Mouse (Mus musculus) stomach, embryonic 16.5 days (tissue): ENCODE results near the gene Abcd1. TPM values are rescaled to one million over a fixed set of nuclear protein-coding genes. Genes with fewer than 3 reads are reported as not detected.
A peak's percentile ranks its signal among the peaks of the same experiment; 100 is the strongest.

ENCODE experiments used
- ATAC-seq: fragments of 200-750 bp; cut with Nextera tagmentation; 2 replicates; pipeline ENCODE4 v1.8.0; 2017; ENCODE audit warnings: moderate number of reproducible peaks, moderate TSS enrichment; ENCODE audit not compliant: insufficient read depth, low FRiP score
- H3K27ac ChIP-seq: fragments of 300-500 bp; sonication (generic); 2 replicates; pipeline ENCODE4 v1.5.1; 2014; ENCODE audit warnings: low read length
- H3K27me3 ChIP-seq: fragments of 300-500 bp; sonication (generic); 2 replicates; pipeline ENCODE4 v1.6.1; 2014; ENCODE audit warnings: low read length, control low read depth, mixed read lengths; ENCODE audit not compliant: control insufficient read depth, insufficient read depth
- H3K36me3 ChIP-seq: fragments of 300-500 bp; sonication (generic); 2 replicates; pipeline ENCODE4 v1.6.1; 2014; ENCODE audit warnings: low read length; ENCODE audit not compliant: control insufficient read depth, insufficient read depth
- H3K4me1 ChIP-seq: fragments of 300-500 bp; sonication (generic); 2 replicates; pipeline ENCODE4 v1.6.1; 2014; ENCODE audit warnings: low read length, control low read depth, mixed read lengths; ENCODE audit not compliant: control insufficient read depth, insufficient read depth
- H3K4me2 ChIP-seq: fragments of 300-500 bp; sonication (generic); 2 replicates; pipeline ENCODE4 v1.6.1; 2014; ENCODE audit warnings: low read depth, low read length, mixed read lengths
- H3K4me3 ChIP-seq: fragments of 300-500 bp; sonication (generic); replicated peaks from 2 replicates; pipeline ENCODE4 v1.5.1; 2014; ENCODE audit warnings: mild to moderate bottlenecking, low read length
- H3K9ac ChIP-seq: fragments of 300-500 bp; sonication (generic); 2 replicates; pipeline ENCODE4 v1.6.1; 2014; ENCODE audit warnings: low read length
- H3K9me3 ChIP-seq: fragments of 300-500 bp; sonication (generic); replicated peaks from 2 replicates; pipeline ENCODE4 v1.6.1; 2016; ENCODE audit warnings: low read length, control low read depth; ENCODE audit not compliant: control insufficient read depth
- WGBS: fragments of 180-500 bp; shearing (Covaris S2); extraction: QIAGEN DNeasy Blood & Tissue Kit; methylation state at CpG from one replicate; pipeline ENCODE4 v1.1.7; 2014; 5-methylcytosine and 5-hydroxymethylcytosine counted together
- polyA plus RNA-seq: library from polyadenylated mRNA; unstranded; fragments of >200 nt; fragmentation: Nextera tagmentation; extraction: Ambion mirVana; gene quantifications from 2 replicates; pipeline ENCODE4 v1.2.1, GENCODE M21; 2015

Abcd1 gene
- 20.3 and 20.8 TPM in 2 replicates for polyA plus RNA-seq

- no peaks in the 10 kb centered on the region for H3K9me3 ChIP-seq
- peak within 1 kb of the TSS; percentile 76 for H3K9ac ChIP-seq
- no peaks in the 10 kb centered on the region for H3K36me3 ChIP-seq
- ATAC-seq = peak; percentile 95
- WGBS = 14% methylated on average over 43 of the region's 45 CpGs
- no peaks in the 10 kb centered on the region for H3K27me3 ChIP-seq
- H3K4me1 ChIP-seq = peaks cover 17% of the 10 kb centered on the region; the same call in 1 of the 2 replicates
- peak within 1 kb of the TSS; percentile 73 for H3K4me2 ChIP-seq
- H3K4me3 ChIP-seq = peak within 1 kb of the TSS; percentile 63
- peak within 1 kb of the TSS; percentile 88 for H3K27ac ChIP-seq
Observed at GRCm38 (mm10) chrX:73716109-73716661, at the start of gene Abcd1, which contains the start of gene Bcap31. Gene Abcd1, plus strand, starts transcription at chrX:73716597. Gene Bcap31, minus strand, starts transcription at chrX:73716175.

- Histone ChIP-seq H3K27ac (no peak overlapping the region), H3K4me2 (no peak overlapping the region), H3K9ac (no peak overlapping the region; the same call in 1 of the 2 replicates), H3K4me1 (peaks cover 9% of the 10 kb centered on the region), H3K4me3 (no peak overlapping the region), H3K27me3 (no peaks in the 10 kb centered on the region; the same call in 1 of the 2 replicates), H3K36me3 (no peaks in the 10 kb centered on the region), H3K9me3 (no peaks in the 10 kb centered on the region)
- 60% methylated on average over 4 of the region's 4 CpGs for WGBS
- ATAC-seq = peak; percentile 46; the same call in 1 of the 2 replicates
Observed at GRCm38 (mm10) chrX:73672031-73672431, 44.4 kb upstream of the Abcd1 start.

- Histone ChIP-seq H3K27ac (peak within 1 kb of the TSS; percentile 46), H3K4me1 (peaks cover 9% of the 10 kb centered on the region), H3K36me3 (no peaks in the 10 kb centered on the region), H3K4me2 (peak within 1 kb of the TSS; percentile 62), H3K9me3 (no peaks in the 10 kb centered on the region), H3K27me3 (no peaks in the 10 kb centered on the region; the same call in 1 of the 2 replicates), H3K4me3 (peak within 1 kb of the TSS; percentile 61), H3K9ac (peak within 1 kb of the TSS; percentile 80)
- 13% methylated on average over 40 of the region's 72 CpGs for WGBS
- peak; percentile 70 for ATAC-seq
Observed at GRCm38 (mm10) chrX:73672879-73673618, 43.3 kb upstream of the Abcd1 start, which contains the start of gene Slc6a8. Gene Slc6a8, plus strand, starts transcription at chrX:73673150.

- H3K4me1 ChIP-seq = peaks cover 9% of the 10 kb centered on the region
- H3K4me3 ChIP-seq = peak overlapping the region; percentile 61
- 9% methylated on average over 22 of the region's 42 CpGs for WGBS
- H3K27ac ChIP-seq = peak overlapping the region; percentile 46; the same call in 1 of the 2 replicates
- H3K36me3 ChIP-seq = no peaks in the 10 kb centered on the region
- H3K9me3 ChIP-seq = no peaks in the 10 kb centered on the region
- peak overlapping the region; percentile 62 for H3K4me2 ChIP-seq
- no peak for ATAC-seq
- no peaks in the 10 kb centered on the region; the same call in 1 of the 2 replicates for H3K27me3 ChIP-seq
- peak overlapping the region; percentile 80 for H3K9ac ChIP-seq
Observed at GRCm38 (mm10) chrX:73673619-73673967, 42.8 kb upstream of the Abcd1 start.

GRCm38 (mm10) chrX:73673968-73674661 is 42.3 kb upstream of the Abcd1 start:
- WGBS = 10% methylated on average over 20 of the region's 20 CpGs
- H3K4me3 ChIP-seq = peak overlapping the region; percentile 61
- H3K27ac ChIP-seq = no peak overlapping the region; the same call in 1 of the 2 replicates
- ATAC-seq = peak; percentile 16; the same call in 1 of the 2 replicates
- H3K9ac ChIP-seq = peak overlapping the region; percentile 80
- H3K36me3 ChIP-seq = no peaks in the 10 kb centered on the region
- peak overlapping the region; percentile 62 for H3K4me2 ChIP-seq
- peaks cover 9% of the 10 kb centered on the region for H3K4me1 ChIP-seq
- H3K9me3 ChIP-seq = no peaks in the 10 kb centered on the region
- H3K27me3 ChIP-seq = no peaks in the 10 kb centered on the region; the same call in 1 of the 2 replicates

- H3K27ac ChIP-seq = no peak overlapping the region
- no peak for ATAC-seq
- H3K36me3 ChIP-seq = no peaks in the 10 kb centered on the region
- peak overlapping the region; percentile 61 for H3K4me3 ChIP-seq
- H3K9ac ChIP-seq = no peak overlapping the region; the same call in 1 of the 2 replicates
- H3K4me2 ChIP-seq = peak overlapping the region; percentile 62
- 67% methylated on average over 2 of the region's 2 CpGs for WGBS
- H3K9me3 ChIP-seq = no peaks in the 10 kb centered on the region
- H3K27me3 ChIP-seq = no peaks in the 10 kb centered on the region; the same call in 1 of the 2 replicates
- H3K4me1 ChIP-seq = peaks cover 9% of the 10 kb centered on the region
Observed at GRCm38 (mm10) chrX:73675231-73675630, 41.2 kb upstream of the Abcd1 start.

GRCm38 (mm10) chrX:73676668-73677067 is 39.7 kb upstream of the Abcd1 start:
- no peak for ATAC-seq
- H3K27me3 ChIP-seq = no peaks in the 10 kb centered on the region; the same call in 1 of the 2 replicates
- no peaks in the 10 kb centered on the region for H3K9me3 ChIP-seq
- no peak overlapping the region for H3K4me3 ChIP-seq
- no peak overlapping the region for H3K4me2 ChIP-seq
- 97% methylated on average over 4 of the region's 4 CpGs for WGBS
- H3K36me3 ChIP-seq = no peaks in the 10 kb centered on the region
- no peak overlapping the region for H3K9ac ChIP-seq
- H3K27ac ChIP-seq = no peak overlapping the region
- peaks cover 9% of the 10 kb centered on the region for H3K4me1 ChIP-seq

- H3K4me2 ChIP-seq = no peak overlapping the region
- H3K4me1 ChIP-seq = no peaks in the 10 kb centered on the region
- no peak for ATAC-seq
- H3K27ac ChIP-seq = no peak overlapping the region
- WGBS = 92% methylated on average over 2 of the region's 2 CpGs
- H3K9ac ChIP-seq = no peak overlapping the region
- no peaks in the 10 kb centered on the region for H3K27me3 ChIP-seq
- H3K36me3 ChIP-seq = 0 out of 2 replicates have a peak, but pooled peaks cover 3% of the 10 kb centered on the region
- no peak overlapping the region for H3K4me3 ChIP-seq
- H3K9me3 ChIP-seq = no peaks in the 10 kb centered on the region
Observed at GRCm38 (mm10) chrX:73684156-73684555, 32.2 kb upstream of the Abcd1 start.
